Mouse (Mus musculus) stomach, embryonic 14.5 days (tissue): ENCODE results near the gene Togaram2. TPM values are rescaled to one million over a fixed set of nuclear protein-coding genes. Genes with fewer than 3 reads are reported as not detected.
"Not testable (repeated sequence)": the region's sequence is repeated elsewhere in the genome, so short reads cannot be mapped to it uniquely, and the experiment has no call there.

Source experiments
- ATAC-seq: fragments of 200-750 bp; cut with Nextera tagmentation; 2 replicates; pipeline ENCODE4 v1.8.0; 2017; ENCODE audit warnings: low read depth, moderate TSS enrichment; ENCODE audit not compliant: insufficient number of reproducible peaks, insufficient read depth, low FRiP score
- H3K27ac ChIP-seq: fragments of 300-500 bp; sonication (generic); 2 replicates; pipeline ENCODE4 v1.5.1; 2014; ENCODE audit warnings: mild to moderate bottlenecking, low read length, moderate library complexity, mixed read lengths
- H3K27me3 ChIP-seq: fragments of 300-500 bp; sonication (generic); 2 replicates; pipeline ENCODE4 v1.6.1; 2014; ENCODE audit warnings: low read length, control low read depth, mixed read lengths; ENCODE audit not compliant: control insufficient read depth, insufficient read depth
- H3K36me3 ChIP-seq: fragments of 300-500 bp; sonication (generic); 2 replicates; pipeline ENCODE4 v1.6.1; 2014; ENCODE audit warnings: mild to moderate bottlenecking, control low read depth, low read length, moderate library complexity, mixed read lengths; ENCODE audit not compliant: control insufficient read depth, insufficient read depth
- H3K4me1 ChIP-seq: fragments of 300-500 bp; sonication (generic); 2 replicates; pipeline ENCODE4 v1.6.1; 2014; ENCODE audit warnings: low read length, control low read depth, mixed read lengths; ENCODE audit not compliant: control insufficient read depth, insufficient read depth
- H3K4me2 ChIP-seq: fragments of 300-500 bp; sonication (generic); replicated peaks from 2 replicates; pipeline ENCODE4 v1.6.1; 2014; ENCODE audit warnings: low read depth, low read length, control low read depth
- H3K4me3 ChIP-seq: fragments of 300-500 bp; sonication (generic); 2 replicates; pipeline ENCODE4 v1.5.1; 2014; ENCODE audit warnings: low read depth, low read length, control low read depth
- H3K9ac ChIP-seq: fragments of 300-500 bp; sonication (generic); replicated peaks from 2 replicates; pipeline ENCODE4 v1.6.1; 2014; ENCODE audit warnings: low read depth, mild to moderate bottlenecking, control low read depth, low read length, moderate library complexity, mixed read lengths
- H3K9me3 ChIP-seq: fragments of 300-500 bp; sonication (generic); 2 replicates; pipeline ENCODE4 v1.6.1; 2016; ENCODE audit warnings: low read depth, low read length, control low read depth; ENCODE audit not compliant: control insufficient read depth
- WGBS: fragments of 180-500 bp; shearing (Covaris S2); extraction: QIAGEN DNeasy Blood & Tissue Kit; methylation state at CpG from one replicate; pipeline ENCODE4 v1.1.7; 2014; 5-methylcytosine and 5-hydroxymethylcytosine counted together
- polyA plus RNA-seq: library from polyadenylated mRNA; unstranded; fragments of >200 nt; fragmentation: Nextera tagmentation; extraction: Ambion mirVana; gene quantifications from 2 replicates; pipeline ENCODE4 v1.2.1, GENCODE M21; 2014

Togaram2 gene
- polyA plus RNA-seq, 1 experiment from 2014 or later, result 0.36 TPM

DNA sequence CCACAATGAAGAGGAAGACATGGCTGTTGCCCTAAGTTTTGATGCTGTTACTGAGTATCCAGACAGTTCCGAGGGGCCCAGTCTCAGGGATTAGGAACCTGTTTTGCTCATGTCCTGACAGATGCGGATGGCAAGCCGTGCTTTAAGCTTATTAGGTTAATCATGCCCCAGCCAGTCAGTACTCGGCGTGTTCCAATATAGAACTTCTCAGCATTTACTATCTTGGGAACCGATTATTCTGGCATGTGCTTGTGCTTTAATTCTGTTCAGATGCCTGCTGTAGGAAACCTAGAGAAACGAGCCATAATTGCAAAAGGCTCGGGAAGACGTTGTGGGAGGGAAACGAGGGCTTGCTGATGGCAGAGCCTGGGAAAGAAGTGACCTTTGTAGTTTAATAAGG lies 79.8 kb downstream of the Togaram2 start, which contains the start of gene Pcare:
Pcare (minus strand) TSS at position 64 of the 400 bp plus-strand sequence.
- no peak within 1 kb of the TSS for H3K4me2 ChIP-seq
- no peaks in the 10 kb centered on the region for H3K27me3 ChIP-seq
- H3K27ac ChIP-seq, result no peak within 1 kb of the TSS
- H3K9ac ChIP-seq, result no peak within 1 kb of the TSS
- H3K4me3 ChIP-seq, result no peak within 1 kb of the TSS
- ATAC-seq, result no peak
- no peaks in the 10 kb centered on the region for H3K4me1 ChIP-seq
- WGBS, result 77% methylated on average over 10 of the region's 10 CpGs
- no peaks in the 10 kb centered on the region for H3K9me3 ChIP-seq
- H3K36me3 ChIP-seq, result no peaks in the 10 kb centered on the region

DNA sequence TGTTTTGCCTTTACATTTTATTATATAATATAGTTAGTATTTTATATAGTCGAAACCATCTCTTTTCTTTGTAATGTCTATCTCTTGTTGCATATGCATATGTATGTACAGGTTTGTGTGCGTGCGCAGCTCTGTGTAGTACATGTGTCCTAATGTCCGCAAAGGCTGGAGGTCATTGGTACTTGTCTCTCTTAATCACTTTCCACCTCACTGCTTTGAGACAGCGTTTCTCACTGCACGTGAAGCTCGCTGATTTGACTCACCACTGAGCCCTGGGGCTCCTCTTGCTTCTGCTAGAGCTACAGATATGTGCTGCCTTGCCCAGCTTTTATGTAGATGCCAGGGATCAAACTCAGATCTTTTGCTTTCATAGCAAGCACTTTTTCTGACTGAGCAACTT lies 87.5 kb downstream of the Togaram2 start:
- no peak for ATAC-seq
- Histone ChIP-seq H3K9ac (no peak overlapping the region), H3K36me3 (no peaks in the 10 kb centered on the region), H3K4me1 (no peaks in the 10 kb centered on the region), H3K4me3 (no peak overlapping the region), H3K27ac (no peak overlapping the region), H3K4me2 (no peak overlapping the region), H3K27me3 (no peaks in the 10 kb centered on the region), H3K9me3 (no peaks in the 10 kb centered on the region)
- 79% methylated on average over 7 of the region's 7 CpGs for WGBS

DNA sequence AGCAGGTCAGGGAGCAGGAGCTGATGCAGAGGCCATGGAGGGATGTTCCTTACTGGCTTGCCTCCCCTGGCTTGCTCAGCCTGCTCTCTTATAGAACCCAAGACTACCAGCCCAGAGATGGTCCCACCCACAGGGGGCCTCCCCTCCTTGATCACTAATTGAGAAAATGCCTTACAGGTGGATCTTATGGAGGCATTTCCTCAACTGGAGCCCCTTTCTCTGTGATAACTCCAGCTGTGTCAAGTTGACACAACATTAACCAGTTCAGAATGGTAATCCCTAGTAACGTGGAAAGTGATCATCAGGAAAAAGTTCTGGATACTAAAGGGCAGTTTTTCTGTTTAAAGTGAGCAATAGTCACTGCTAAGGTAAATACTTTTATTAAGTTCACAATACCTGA lies 95.1 kb downstream of the Togaram2 start, which contains the start of gene Clip4:
Clip4 (plus strand) TSS at position 301 of the 400 bp plus-strand sequence.
- ATAC-seq, H3K4me1 ChIP-seq, H3K4me3 ChIP-seq, H3K27me3 ChIP-seq, H3K36me3 ChIP-seq, H3K9ac ChIP-seq, H3K27ac ChIP-seq, H3K4me2 ChIP-seq, H3K9me3 ChIP-seq: not testable (repeated sequence)
- 63% methylated on average over 1 of the region's 1 CpGs for WGBS

DNA sequence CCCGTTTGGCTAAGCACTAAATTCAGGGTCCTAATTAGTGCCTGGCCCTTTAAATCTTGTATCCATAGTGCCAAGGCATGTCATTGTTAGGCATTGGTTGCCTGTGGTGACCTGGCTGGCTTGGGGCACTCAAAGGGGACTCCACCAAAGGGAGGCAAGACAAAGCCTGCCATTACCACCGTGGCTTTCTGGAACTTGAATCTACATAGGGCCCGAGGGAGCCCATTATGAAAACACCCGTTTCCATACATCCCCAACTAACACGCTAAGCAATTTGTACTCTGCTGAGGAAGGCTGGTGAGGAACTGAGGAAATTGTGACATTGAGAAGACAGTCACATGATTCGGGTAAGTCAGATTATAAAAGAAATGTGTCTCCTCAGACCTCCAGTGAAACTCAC lies 96.5 kb downstream of the Togaram2 start:
- no peak for ATAC-seq
- Histone ChIP-seq H3K9me3 (no peaks in the 10 kb centered on the region), H3K4me2 (no peak overlapping the region), H3K27me3 (no peaks in the 10 kb centered on the region), H3K27ac (no peak overlapping the region), H3K4me1 (no peaks in the 10 kb centered on the region), H3K36me3 (no peaks in the 10 kb centered on the region), H3K4me3 (no peak overlapping the region), H3K9ac (no peak overlapping the region)
- 58% methylated on average over 6 of the region's 6 CpGs for WGBS

GRCm38 (mm10) chr17:71770696-71771095 lies 97.6 kb downstream of the Togaram2 start:
- Histone ChIP-seq H3K4me3 (no peak overlapping the region), H3K9me3 (no peaks in the 10 kb centered on the region), H3K27ac (no peak overlapping the region), H3K4me2 (no peak overlapping the region), H3K36me3 (no peaks in the 10 kb centered on the region), H3K27me3 (no peaks in the 10 kb centered on the region), H3K4me1 (no peaks in the 10 kb centered on the region), H3K9ac (no peak overlapping the region)
- no peak for ATAC-seq
- 91% methylated on average over 3 of the region's 3 CpGs for WGBS

- H3K4me3 ChIP-seq, result no peak overlapping the region
- 69% methylated on average over 4 of the region's 4 CpGs for WGBS
- H3K27ac ChIP-seq, result no peak overlapping the region
- H3K4me1 ChIP-seq, result no peaks in the 10 kb centered on the region
- no peak overlapping the region for H3K4me2 ChIP-seq
- ATAC-seq, result no peak
- H3K9ac ChIP-seq, result no peak overlapping the region
- H3K9me3 ChIP-seq, result 0 out of 2 replicates have a peak, but pooled peaks cover 6% of the 10 kb centered on the region
- no peaks in the 10 kb centered on the region for H3K36me3 ChIP-seq
- no peaks in the 10 kb centered on the region for H3K27me3 ChIP-seq
Measured at GRCm38 (mm10) chr17:71774173-71774572, 101.1 kb downstream of the Togaram2 start.

DNA sequence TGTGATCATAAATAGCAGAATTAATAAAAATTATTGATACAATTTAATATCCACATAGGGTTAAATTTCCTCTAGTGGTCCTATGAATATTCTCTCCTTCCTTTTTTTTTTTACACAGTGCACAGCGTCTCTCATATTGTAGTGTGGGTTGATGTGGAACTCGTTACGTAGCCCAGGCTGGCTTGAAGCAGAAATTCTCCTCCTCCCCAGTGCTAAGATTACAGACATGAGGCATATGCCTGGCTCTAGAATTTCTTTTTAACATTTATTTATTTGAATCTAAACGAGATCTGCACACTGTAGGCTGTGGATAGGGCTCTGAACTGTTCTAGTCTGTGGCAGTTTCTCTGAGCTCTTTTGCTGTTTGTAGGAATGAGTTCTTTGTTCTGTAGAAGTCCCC lies 102.2 kb downstream of the Togaram2 start:
- no peaks in the 10 kb centered on the region for H3K27me3 ChIP-seq
- H3K9ac ChIP-seq, result no peak overlapping the region
- no peaks in the 10 kb centered on the region for H3K4me1 ChIP-seq
- H3K4me2 ChIP-seq, result no peak overlapping the region
- H3K27ac ChIP-seq, result no peak overlapping the region
- H3K36me3 ChIP-seq, result no peaks in the 10 kb centered on the region
- H3K4me3 ChIP-seq, result no peak overlapping the region
- no peak for ATAC-seq
- WGBS, result 74% methylated on average over 4 of the region's 4 CpGs
- H3K9me3 ChIP-seq, result 0 out of 2 replicates have a peak, but pooled peaks cover 6% of the 10 kb centered on the region

- WGBS, result 72% methylated on average over 3 of the region's 3 CpGs
- Histone ChIP-seq H3K4me1 (no peaks in the 10 kb centered on the region), H3K4me3 (no peak overlapping the region), H3K27me3 (no peaks in the 10 kb centered on the region), H3K9me3 (0 out of 2 replicates have a peak, but pooled peaks cover 6% of the 10 kb centered on the region), H3K4me2 (no peak overlapping the region), H3K27ac (no peak overlapping the region), H3K36me3 (no peaks in the 10 kb centered on the region), H3K9ac (no peak overlapping the region)
- ATAC-seq, result no peak
Measured at GRCm38 (mm10) chr17:71778696-71779095, 105.6 kb downstream of the Togaram2 start.
